Mouse (Mus musculus) erythroblast, embryonic 14.5 days (primary cell): Measurements from ENCODE around the gene Myo18a.

Experiments used
- GATA1 ChIP-seq: IDR thresholded peaks from 2 replicates; pipeline ENCODE4 v1.6.1; 2012; ENCODE audit warnings: low read length, inconsistent platforms, mixed read lengths
- TAL1 ChIP-seq: IDR thresholded peaks from 3 replicates; pipeline ENCODE4 v1.6.1; 2012; ENCODE audit warnings: low read length, inconsistent platforms, mixed read lengths

DNA sequence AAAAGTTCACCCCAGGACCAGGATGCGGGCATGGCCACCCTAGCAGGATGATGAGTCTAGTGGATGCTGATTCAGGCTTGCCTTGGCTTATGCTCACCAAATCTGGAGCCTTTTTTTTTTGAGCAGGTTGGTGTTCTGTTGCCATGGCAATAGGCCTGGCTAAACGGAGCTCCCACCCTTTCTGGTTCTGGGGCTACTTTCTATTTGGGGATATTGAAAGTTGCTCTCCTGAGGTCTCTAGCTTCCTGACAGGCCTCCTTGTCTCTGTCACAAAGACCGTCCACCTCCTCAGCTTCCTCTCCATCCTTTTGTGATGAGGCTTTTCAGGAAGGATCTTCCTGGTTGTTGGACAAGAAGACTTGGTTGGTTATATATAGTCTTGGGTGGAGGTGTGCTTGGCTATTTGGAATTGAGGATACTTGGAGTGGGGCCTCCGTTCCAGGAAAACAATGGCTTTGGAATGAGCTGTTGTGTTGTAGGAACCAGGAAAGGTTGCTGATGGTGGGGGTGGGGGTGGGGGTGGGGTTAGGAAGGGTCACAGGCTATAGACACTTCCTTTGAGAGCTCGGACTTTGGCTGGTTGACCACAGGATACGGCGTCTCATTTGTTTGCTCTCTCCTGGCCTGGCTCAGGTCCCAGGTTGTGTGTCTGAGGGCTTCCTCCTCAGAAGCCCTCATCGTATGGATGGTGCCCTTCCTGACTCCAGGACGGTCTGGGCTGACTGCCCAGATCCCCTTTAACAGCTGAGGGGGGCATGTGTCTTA lies 1.8 kb downstream of the Myo18a start:
- no peak for TF ChIP-seq GATA1
- no peak for TF ChIP-seq TAL1
